Mouse (Mus musculus): Measurements from ENCODE around the gene Bik.

GRCm38 (mm10) chr15:83560941-83561477, 34.3 kb downstream of the Bik start:
- TF ChIP-seq CTCF (IDR thresholded peaks at IDR 0.05 in 2 of 3, conservative IDR thresholded peaks at IDR 0.05 in 1 of 3; ENCODE audit: control insufficient read depth in 1 of 3, insufficient read depth in 1 of 3, low read depth in 2 of 3, low read length in 3 of 3, poor library complexity in 1 of 3, severe bottlenecking in 1 of 3) (no peak), USF1 (IDR thresholded peaks at IDR 0.05; ENCODE audit: low read depth, low read length) (no peak), MEF2A (IDR thresholded peaks at IDR 0.05; ENCODE audit: extremely low read depth, insufficient replicate concordance, low read depth, low read length, poor library complexity, severe bottlenecking) (no peak), CHD1 (IDR thresholded peaks at IDR 0.05; ENCODE audit: low read depth, low read length) (no peak), CHD2 (IDR thresholded peaks at IDR 0.05; ENCODE audit: low read length) (no peak)
